Mouse (Mus musculus): ENCODE measurements around the gene Gm20532.

The Gm20532 gene

GRCm38 (mm10) chr2:26586294-26587043 lies at the start of gene Gm20532:
TSS of gene Gm20532 (plus strand) at chr2:26586639.
- peak; percentile 69 for DNase-seq (ENCODE audit: low read depth, low spot score)

- DNase-seq (ENCODE audit: low read depth, low spot score): no peak
Measured at GRCm38 (mm10) chr2:26539516-26539915, 46.9 kb upstream of the Gm20532 start.

GRCm38 (mm10) chr2:26540721-26541120 lies 45.7 kb upstream of the Gm20532 start:
- DNase-seq (ENCODE audit: low read depth, low spot score): no peak

GRCm38 (mm10) chr2:26541258-26541910 lies 45.1 kb upstream of the Gm20532 start:
- DNase-seq (ENCODE audit: low read depth, low spot score): no peak

- DNase-seq (ENCODE audit: low read depth, low spot score): no peak
Measured at GRCm38 (mm10) chr2:26543155-26543554, 43.3 kb upstream of the Gm20532 start.

- DNase-seq (ENCODE audit: low read depth, low spot score): no peak
Measured at GRCm38 (mm10) chr2:26543768-26544167, 42.7 kb upstream of the Gm20532 start.

- no peak for DNase-seq (ENCODE audit: low read depth, low spot score)
Measured at GRCm38 (mm10) chr2:26544265-26544664, 42.2 kb upstream of the Gm20532 start.

- DNase-seq (ENCODE audit: low read depth, low spot score): no peak
Measured at GRCm38 (mm10) chr2:26547481-26547880, 39.0 kb upstream of the Gm20532 start.

- no peak for DNase-seq (ENCODE audit: low read depth, low spot score)
Measured at GRCm38 (mm10) chr2:26549801-26550200, 36.6 kb upstream of the Gm20532 start.

GRCm38 (mm10) chr2:26550205-26550604 lies 36.2 kb upstream of the Gm20532 start:
- DNase-seq (ENCODE audit: low read depth, low spot score): no peak

GRCm38 (mm10) chr2:26550777-26551176 lies 35.7 kb upstream of the Gm20532 start:
- DNase-seq (ENCODE audit: low read depth, low spot score): no peak

- no peak for DNase-seq (ENCODE audit: low read depth, low spot score)
Measured at GRCm38 (mm10) chr2:26551446-26551845, 35.0 kb upstream of the Gm20532 start.

- no peak for DNase-seq (ENCODE audit: low read depth, low spot score)
Measured at GRCm38 (mm10) chr2:26552066-26552465, 34.4 kb upstream of the Gm20532 start.

- DNase-seq (ENCODE audit: low read depth, low spot score): no peak
Measured at GRCm38 (mm10) chr2:26553904-26554303, 32.5 kb upstream of the Gm20532 start.

- DNase-seq (ENCODE audit: low read depth, low spot score): no peak
Measured at GRCm38 (mm10) chr2:26555076-26555475, 31.4 kb upstream of the Gm20532 start.

GRCm38 (mm10) chr2:26556535-26556993 lies 29.9 kb upstream of the Gm20532 start:
- no peak for DNase-seq (ENCODE audit: low read depth, low spot score)

- no peak for DNase-seq (ENCODE audit: low read depth, low spot score)
Measured at GRCm38 (mm10) chr2:26560506-26560905, 25.9 kb upstream of the Gm20532 start.

GRCm38 (mm10) chr2:26561351-26562016 lies 25.0 kb upstream of the Gm20532 start:
- DNase-seq (ENCODE audit: low read depth, low spot score): no peak

GRCm38 (mm10) chr2:26566221-26566620 lies 20.2 kb upstream of the Gm20532 start:
- no peak for DNase-seq (ENCODE audit: low read depth, low spot score)

- DNase-seq (ENCODE audit: low read depth, low spot score): no peak
Measured at GRCm38 (mm10) chr2:26570034-26570433, 16.4 kb upstream of the Gm20532 start.

- DNase-seq (ENCODE audit: low read depth, low spot score): no peak
Measured at GRCm38 (mm10) chr2:26571400-26571799, 15.0 kb upstream of the Gm20532 start.

- no peak for DNase-seq (ENCODE audit: low read depth, low spot score)
Measured at GRCm38 (mm10) chr2:26571826-26572225, 14.6 kb upstream of the Gm20532 start.
